Mouse (Mus musculus) urinary bladder, postnatal 14 days (tissue): ENCODE results near the gene Cptp.

ENCODE experiments used
- DNase-seq: peaks from one replicate; pipeline ENCODE4 v3.0.0; 2021; ENCODE audit warnings: low spot score

Gene Cptp

GRCm38 (mm10) chr4:155887674-155888073 is 18.4 kb upstream of the Cptp start:
- DNase-seq = no peak

DNA sequence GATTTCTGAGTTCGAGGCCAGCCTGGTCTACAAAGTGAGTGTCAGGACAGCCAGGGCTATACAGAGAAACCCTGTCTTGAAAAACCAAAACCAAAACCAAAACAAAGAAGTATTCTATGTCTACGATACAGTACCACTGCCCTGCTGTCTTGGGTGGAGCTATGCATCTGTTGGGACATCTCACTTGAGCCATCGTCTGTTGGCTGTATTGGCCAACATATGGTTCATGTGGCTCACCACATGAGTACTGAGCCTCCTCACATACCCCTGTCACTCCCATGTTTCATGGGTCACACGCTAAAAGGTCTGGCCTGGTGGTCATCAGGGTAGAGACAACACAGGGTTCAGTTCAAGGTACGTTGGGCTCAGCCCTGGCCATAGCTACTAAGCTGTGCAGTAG is 17.1 kb upstream of the Cptp start:
- no peak for DNase-seq

DNA sequence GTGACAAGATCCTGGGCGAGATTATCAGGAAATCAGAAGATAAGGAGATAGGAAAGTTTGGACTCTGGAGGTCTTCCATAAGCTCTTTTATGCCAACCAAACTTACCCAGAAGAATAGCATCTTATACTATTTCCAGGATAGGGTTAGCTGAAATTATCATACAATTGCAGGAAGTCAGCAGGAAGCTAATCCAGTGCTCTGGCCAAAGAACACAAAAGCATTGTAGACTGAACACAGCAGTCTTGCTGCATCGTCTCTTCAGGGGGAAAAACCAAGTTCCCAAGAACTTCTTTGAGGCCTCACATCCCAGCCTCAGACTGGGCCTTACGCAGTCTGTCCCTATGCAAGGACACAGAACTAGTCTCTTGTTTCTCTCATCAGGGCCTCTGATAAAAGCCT is 14.3 kb upstream of the Cptp start:
- DNase-seq = no peak

GRCm38 (mm10) chr4:155871404-155871803 is 2.2 kb upstream of the Cptp start:
- no peak for DNase-seq

DNA sequence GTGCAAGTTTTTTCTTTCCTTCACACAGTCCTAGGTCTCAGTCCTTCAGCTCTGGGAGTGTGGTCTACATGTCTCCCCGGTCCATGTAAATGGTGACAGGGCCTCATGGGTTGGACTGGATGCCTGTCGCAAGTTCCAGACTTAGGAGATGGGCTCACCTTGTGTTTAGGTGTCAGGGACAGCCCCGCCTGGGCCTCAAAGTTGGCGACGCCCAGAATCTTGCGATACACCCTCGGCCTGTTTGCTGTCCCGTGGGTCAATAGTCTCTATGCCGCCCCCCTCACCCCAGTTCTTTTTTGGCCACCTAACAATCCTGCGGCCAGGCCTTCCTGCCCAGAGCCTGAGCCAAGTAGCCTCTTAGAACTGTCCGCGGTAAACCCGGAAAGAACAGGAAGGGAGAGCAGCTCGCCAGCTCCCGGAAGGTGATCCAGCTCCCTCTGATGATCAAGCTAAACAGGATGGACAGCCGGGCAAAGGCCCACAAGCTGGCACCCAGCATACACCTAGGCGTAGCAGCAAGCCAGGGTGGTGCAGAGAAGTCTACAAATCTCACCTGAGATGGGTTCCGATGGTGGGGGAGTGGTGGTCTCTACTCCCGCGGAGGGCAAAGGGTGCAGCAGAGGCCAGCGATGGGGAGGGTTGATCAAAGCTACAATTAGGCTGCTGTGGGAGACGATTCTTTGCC is 484 bp downstream of the Cptp start:
- DNase-seq = peak; percentile 62

DNA sequence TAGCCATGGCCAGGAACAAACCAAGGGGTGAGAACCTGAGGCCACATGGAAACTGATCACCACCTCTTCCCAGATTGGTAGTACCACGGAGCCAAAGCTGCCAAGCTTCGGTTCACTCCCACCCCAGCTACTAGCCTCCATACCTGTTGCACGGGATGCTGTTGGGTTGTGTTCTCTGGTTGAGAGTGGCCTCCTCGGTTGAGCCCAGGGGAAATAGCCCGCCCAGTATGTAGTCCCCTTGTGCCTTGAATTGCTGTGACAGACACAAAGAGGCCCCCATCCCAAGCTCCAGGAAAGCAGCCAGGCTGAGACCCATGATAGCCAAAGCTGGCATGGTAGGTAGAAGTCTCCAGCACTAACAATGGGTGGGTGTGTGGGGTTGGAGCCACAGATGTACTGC is 6.2 kb downstream of the Cptp start, which contains the start of gene Tas1r3:
Tas1r3 (minus strand) TSS at position 362 of the 400 bp plus-strand sequence.
- DNase-seq = no peak

DNA sequence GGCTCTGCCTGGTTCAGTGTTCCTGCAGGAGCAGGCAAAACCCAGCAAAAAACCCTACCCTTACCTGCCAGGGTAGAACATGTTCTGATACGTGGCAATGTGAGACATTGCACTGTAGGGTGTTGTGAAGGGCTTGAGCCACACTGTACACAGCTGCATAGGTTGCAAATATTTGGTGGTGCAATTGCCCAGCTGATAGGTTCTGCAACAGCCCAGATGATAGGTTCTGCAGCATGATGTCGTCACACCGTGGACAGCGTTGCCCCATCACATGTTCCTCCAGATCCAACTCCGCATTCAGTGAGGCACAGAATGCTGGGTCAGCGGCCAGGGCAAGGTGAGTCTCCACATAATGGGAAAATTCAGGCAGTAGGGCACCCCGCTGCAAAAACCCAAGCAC is 7.5 kb downstream of the Cptp start:
- no peak for DNase-seq

GRCm38 (mm10) chr4:155859318-155859717 is 9.9 kb downstream of the Cptp start:
- no peak for DNase-seq

DNA sequence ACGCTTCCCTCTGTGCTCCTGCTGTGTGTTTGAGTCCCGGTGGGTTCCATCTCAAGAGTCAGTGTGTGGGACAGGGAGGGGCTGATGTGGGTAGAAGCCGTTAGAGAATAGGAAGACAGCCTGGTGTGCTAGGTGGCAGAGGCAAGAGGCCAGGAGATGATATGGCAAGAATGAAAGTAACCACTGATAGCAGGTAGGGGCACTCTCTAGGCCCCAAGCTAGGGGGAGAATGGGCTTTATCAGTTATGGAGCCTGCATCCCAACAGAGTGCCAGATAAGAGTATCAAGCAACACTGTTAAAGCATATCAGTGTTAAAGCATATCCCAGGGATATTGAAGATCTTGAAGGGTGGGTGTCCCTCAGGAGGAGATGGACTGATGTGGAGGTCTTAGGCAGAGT is 12.4 kb downstream of the Cptp start:
- DNase-seq = no peak

DNA sequence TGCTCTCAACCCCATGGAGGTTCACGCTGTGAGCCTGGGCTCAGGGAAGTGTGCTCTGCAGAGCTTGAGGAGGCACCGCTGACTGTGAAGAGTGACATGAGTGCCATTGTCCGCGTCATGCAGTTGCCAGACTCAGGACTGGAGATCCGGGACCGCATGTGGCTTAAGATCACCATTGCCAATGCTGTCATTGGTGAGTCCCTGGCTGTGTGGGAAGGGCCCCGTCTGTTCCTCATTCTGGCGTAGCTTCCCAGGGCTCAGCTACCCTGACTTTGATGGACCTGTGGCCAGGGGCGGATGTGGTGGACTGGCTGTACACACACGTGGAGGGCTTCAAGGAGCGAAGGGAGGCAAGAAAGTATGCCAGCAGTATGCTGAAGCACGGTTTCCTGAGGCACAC is 13.2 kb downstream of the Cptp start:
- DNase-seq = no peak

DNA sequence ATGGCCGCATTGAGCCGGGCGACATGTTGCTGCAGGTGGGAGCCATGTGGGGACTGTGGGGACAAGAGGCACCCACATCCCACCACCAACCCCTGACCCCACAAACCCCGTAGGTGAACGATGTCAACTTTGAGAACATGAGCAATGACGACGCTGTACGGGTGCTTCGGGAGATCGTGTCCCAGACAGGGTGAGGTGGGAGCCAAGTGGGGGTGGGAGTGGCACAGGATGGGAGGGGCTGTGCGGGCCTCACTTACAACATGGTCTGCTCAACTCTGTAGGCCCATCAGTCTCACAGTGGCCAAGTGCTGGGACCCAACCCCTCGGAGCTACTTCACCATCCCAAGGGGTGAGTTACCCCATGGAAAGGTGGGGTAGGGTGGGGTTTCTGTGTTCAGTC is 14.2 kb downstream of the Cptp start:
- no peak for DNase-seq

DNA sequence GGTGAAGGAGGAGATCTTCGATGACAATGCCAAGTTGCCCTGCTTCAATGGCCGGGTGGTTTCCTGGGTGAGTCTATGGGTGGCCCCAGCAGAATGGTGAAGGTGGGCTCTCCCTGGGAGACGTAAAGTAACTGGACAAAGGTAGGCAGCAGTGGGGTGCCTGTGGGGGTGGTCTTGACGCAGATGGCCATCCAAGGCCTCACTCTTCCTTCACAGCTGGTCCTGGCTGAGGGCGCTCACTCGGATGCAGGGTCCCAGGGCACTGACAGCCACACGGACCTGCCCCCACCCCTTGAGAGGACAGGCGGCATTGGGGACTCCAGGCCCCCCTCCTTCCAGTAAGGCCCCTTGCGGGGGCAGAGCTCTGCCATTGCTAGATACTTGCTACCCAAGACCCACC is 15.8 kb downstream of the Cptp start:
- DNase-seq = no peak

- DNase-seq = no peak
These were observed 17.3 kb downstream of the Cptp start for GRCm38 (mm10) chr4:155851951-155852411.

DNA sequence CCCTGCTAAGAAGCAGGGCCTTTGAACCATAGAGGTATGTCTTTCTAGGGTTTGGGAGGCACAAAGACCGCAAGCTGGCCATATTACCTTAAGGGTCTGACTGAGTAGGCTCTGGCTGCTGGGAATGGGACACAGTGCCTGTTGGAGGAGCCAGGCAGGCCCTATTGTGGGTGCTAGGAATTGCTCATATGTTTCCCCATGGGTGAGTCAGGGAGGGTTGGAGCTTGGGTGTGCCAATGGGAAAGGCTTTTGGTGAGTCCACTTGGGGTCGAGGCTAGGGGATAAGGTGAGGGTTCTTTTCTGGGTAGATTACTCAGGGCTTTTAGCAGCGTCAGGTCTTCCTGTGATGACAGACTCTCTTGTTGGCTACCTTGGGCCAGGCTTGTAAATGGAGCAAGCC is 17.9 kb downstream of the Cptp start:
- no peak for DNase-seq

DNA sequence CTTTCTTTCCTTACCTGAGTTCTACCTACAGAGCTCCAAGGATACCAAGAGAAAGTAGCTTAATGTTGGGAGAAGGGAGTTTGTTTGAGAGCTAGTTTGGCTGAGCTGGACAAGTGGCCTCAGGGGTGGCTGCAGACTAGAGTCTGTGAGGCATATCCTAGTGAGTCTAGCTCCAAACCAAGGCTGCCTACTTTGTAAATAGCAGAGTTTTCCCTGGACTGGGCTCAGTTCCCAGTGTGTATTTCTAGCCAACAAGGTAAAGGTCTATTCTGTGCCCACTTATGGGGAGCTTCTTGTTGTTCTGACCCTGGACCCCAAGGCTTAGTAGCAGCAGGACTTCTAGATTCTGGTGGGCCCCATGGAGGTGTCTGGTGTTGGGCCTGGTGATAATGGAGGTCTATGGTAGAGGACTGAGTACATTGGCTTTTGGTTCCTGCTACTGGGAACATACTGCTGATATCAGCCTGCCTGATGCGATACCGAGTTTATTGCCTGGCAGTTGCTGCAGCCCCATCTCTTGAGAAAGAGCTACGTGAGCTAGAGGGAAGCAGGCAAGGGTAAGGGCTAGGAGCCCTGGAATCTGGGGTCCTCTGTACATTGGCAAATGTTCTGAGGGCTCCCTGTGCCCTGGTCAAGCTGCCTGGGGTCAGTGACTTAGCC is 19.3 kb downstream of the Cptp start:
- no peak for DNase-seq

DNA sequence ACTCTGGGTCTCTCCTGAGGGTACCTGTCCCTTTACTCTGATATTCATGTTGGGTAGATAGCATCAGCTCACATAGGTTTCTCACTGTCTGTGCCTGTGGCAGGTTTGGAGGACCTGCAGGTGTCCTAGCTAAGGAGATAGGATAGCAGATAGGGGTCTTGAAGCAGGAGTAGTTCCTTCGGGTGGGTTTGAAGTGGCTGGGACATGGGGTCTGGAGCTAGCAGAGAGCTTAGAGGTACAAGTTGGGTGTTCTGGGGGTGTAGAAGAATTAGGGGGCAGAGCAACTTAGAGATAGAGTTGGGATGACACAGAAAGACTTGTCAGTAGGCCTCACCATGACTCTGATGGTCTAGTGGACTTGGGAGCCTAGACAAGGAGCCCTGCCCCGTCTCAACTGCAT is 19.8 kb downstream of the Cptp start:
- no peak for DNase-seq

- DNase-seq = no peak
These were observed 20.7 kb downstream of the Cptp start for GRCm38 (mm10) chr4:155848434-155849095.

DNA sequence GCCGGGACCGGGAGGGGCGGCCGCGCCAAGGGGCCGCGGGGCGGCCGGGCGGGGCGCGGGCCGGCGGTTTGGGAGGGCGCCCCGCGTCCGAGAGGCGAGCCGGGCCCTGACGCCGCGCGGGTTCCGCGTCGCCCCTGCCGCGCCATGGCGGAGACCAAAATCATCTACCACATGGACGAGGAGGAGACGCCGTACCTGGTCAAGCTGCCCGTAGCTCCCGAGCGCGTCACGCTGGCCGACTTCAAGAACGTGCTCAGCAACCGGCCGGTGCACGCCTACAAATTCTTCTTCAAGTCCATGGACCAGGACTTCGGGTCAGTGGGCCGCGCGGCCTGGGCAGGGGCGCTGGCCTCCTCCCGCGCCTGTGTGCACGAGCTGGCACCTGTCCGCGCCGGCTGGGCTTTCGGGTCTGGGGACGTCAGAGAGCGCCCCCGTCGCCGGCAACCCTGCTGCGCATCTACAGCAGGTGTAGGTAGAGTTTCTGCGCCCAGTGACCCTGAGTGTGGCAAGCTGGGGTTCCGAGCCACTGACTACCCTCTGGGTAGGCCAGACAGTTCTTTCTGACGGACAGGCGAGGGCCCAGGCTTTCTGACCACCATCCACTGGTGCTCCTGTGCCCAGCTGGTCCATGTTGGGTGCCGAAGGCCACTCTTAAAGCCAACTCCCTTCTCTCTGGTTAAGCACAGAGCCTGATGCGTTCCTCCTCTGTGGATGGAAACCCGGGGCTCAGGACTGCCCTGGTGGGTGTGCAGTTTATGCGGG is 21.5 kb downstream of the Cptp start:
- peak; percentile 57 for DNase-seq

DNA sequence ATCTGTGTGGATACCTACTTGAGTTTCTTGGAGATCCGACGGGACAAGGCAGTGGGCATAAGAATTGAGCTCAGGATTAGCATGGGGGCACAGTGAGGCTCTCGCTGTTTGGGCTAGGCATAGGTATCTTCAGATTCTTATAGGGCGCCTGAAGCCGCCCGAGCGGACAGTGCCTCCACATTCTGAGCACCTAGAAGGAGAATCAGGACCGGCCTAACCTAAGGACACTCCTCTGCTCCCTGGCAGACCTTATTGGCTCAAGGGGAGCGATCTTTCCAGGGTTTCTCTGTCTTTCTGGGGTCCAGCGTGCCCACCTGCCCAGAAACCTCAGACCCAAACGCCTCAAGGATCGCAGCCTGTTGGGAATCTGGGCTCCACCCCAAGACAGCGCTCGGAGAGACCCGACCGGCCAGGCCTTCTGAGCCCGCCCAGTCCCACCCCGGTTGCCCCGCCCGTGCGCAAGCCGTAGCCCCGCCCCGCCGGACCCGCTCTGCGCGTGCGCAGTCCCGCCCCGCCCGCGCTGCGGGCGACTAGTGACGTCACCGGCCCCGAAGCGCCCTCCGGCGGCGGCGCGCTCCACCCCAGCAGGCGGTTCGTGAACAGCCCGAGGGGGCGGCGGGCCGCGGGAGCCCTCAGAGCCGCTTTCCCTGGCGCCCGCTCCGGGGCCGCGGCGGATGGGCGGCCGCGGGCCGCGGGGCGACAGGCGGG is 22.2 kb downstream of the Cptp start, which contains the start of gene Dvl1:
Dvl1 (plus strand) TSS at position 532 of the 708 bp plus-strand sequence.
- DNase-seq = peak; percentile 93

- no peak for DNase-seq
These were observed 26.0 kb downstream of the Cptp start for GRCm38 (mm10) chr4:155843231-155843630.

- DNase-seq = no peak
These were observed 27.5 kb downstream of the Cptp start for GRCm38 (mm10) chr4:155841651-155842270.
